Mouse (Mus musculus): ENCODE results near the gene Olfr651.

DNA sequence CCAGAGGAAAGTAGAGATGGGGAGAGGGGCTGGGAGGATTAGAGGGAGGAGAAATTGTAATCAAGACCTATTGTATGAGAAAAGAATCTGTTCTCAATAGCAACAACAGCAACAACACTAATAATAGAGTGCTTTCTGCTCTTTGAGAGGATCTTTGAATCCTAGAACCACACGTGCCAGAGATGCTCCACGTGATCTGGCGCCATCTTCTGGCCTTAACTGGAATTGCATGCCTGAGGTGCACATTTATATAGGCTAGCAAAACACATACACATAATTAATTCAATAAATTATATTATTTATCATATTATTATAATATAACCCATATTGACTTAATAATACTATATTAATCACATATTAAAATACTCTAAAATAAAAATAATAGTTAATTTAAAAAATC, 53.2 kb downstream of the Olfr651 start:
- TF ChIP-seq CEBPB (IDR thresholded peaks at IDR 0.05; ENCODE audit: insufficient read depth, poor library complexity, severe bottlenecking) (no peak), E2F4 (IDR thresholded peaks at IDR 0.05; ENCODE audit: insufficient read depth) (no peak), POLR2AphosphoS2 (IDR thresholded peaks at IDR 0.05; ENCODE audit: insufficient read length, low read depth) (no peak), SRF (IDR thresholded peaks at IDR 0.05; ENCODE audit: control insufficient read depth, insufficient read length, low read depth) (no peak), POLR2A (IDR thresholded peaks at IDR 0.05; ENCODE audit: insufficient read length, low read depth) (no peak), MAX (IDR thresholded peaks at IDR 0.05; ENCODE audit: low read depth) (no peak), REST (IDR thresholded peaks at IDR 0.05; ENCODE audit: insufficient read depth, insufficient read length) (no peak), USF1 (IDR thresholded peaks at IDR 0.05; ENCODE audit: low read depth) (no peak), MYOG (IDR thresholded peaks at IDR 0.05; ENCODE audit: control insufficient read depth in 1 of 3, insufficient read depth in 1 of 3, insufficient read length in 2 of 3, low read depth in 2 of 3) (no peak), TCF12 (IDR thresholded peaks at IDR 0.05; ENCODE audit: insufficient read depth, poor library complexity, severe bottlenecking) (no peak), TCF3 (IDR thresholded peaks at IDR 0.05; ENCODE audit: insufficient read length, low read depth) (no peak)
